Mouse (Mus musculus) testis, postnatal 10 days (tissue): Measurements from ENCODE around the gene Prkca.

Experiments
- DNase-seq: peaks from one replicate; pipeline ENCODE4 v3.0.0; 2021; ENCODE audit warnings: low spot score

Gene Prkca

DNA sequence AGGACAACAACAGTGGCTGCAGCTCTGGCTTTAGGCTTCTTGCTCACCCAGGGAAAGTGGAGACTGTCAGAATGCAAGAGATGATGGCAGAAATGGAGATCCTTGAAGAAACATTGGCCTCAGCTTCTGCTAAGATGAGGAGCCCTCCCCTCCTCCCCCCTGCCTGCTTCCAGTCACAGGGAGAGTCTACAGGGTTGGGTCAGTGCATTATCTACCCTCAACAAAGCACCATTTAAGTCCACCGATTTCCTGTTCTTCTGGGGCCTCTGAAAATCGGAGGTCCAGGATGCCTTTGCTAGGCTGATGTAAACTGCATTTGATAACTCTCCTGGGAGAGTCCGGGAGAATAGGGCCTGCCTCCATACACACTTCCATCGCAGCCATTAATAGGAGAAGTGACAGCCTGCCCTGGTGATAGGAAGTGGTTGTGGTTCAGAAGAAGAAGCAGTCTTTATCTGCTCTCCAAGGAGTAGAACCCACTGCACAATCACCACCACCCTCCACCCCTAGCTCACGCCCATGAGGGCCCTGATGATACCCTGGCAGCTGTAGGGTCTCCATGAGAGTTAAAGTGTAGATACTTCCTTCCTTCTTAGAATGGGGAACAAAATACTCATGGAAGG lies 108.5 kb downstream of the Prkca start:
- no peak for DNase-seq

DNA sequence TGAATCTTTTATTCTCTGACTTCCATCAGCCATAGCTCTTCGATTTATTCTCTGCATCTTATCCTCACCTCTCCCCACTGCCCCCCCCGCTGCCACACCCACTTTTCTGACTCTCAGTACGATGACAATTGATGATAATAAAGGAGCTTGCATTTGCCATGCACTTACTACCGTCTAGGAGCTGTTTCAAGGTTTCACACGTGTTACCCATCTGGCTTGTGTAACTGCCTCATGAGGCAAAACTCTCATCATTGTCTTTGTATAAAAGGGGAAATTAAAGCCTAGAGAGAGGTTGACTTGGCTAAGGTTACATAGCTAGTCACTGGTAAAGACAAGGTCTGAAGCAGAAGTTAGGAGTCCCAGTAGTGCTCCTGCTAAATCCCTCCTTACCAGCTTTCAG lies 110.7 kb downstream of the Prkca start:
- DNase-seq = no peak

DNA sequence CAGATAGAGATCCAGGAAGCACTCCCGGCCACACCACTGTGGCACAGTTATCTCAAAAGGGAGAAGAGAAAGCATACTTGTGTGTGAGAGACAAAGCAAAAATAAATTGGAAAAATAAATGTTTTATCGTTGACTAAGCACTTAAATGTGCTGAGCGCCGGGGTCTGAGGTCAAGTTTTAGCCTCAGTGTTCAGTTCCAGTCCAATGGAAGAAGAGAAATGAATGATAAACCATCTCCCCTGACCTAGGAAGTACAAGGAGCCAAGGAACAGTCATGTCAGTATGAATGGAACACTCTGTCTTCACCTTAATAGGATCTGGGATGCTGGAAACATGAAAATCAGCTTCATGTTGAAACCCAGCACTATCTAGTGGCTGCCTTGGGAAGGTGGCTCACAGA lies 113.6 kb downstream of the Prkca start:
- DNase-seq = no peak

DNA sequence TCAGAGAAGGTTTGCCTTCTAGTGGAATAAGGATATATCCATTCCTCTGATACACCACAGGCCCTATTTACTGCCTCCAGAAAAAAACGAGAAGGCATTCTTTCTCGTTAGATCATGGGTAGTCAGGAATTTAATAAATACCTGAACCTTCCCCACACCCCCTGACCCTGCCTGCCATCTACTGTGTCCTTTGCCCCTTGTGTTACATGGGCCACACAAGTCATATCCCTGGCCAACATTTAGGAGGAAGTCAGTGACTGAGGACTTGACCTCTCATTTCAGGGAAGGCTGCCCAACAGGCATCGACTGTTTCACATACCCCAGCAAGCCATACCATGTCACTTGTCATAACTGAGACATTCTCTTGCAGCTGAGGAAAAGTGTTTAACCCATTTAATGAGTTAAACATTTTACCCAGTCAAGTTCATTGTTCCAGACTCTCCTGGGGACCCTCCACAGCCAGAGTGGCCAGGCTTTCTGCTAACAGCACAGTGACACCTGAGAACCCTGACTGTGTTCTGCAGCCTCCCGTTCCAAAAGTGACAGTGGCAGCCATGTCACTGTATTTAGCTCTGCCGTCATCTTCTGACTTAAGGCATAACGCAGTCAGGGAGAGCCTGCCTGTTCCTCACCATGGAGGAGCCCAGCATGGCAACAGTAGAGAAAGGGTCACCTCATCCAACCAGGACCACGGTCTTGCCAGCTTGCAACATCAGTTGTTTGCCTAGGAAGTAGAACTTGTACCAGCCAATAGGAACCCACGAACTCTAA lies 114.4 kb downstream of the Prkca start:
- DNase-seq = no peak

DNA sequence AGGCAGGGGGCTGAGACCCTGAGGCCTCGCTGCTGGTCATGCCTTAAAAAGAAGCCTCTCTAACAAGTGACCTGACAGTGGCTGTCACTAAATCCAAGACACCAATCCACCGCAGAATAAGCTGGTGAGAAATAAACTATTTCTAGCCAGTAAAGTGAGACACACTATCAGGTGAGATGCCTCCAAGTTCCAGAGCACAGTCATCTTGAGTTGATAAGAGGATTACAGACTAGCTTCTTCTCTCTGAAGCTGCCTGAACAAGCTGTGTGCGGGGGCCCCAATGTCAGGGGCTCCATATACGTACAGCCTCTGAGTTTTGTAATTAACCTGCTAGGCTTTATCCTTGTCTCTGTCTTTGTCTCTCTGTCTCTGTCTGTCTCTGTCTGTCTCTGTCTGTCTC lies 115.2 kb downstream of the Prkca start:
- DNase-seq = no peak

DNA sequence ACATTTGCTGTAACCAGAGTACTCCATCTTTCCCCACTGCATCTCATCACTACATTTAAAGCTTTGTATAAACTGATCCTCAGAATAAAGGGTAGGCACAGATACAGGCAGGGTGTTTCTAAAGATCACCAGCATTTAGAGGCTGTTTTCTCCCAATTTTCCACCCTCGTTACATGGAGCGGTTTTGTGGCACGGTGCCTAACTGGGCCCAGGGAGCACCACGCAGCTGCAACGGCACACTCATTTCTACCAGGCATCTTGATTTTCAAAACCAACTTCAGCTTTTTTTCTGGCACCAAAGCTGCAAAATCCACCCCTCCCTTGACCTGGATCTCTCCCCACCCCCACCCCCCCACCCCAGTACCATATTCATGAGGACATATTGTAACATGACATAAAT lies 117.5 kb downstream of the Prkca start:
- no peak for DNase-seq

DNA sequence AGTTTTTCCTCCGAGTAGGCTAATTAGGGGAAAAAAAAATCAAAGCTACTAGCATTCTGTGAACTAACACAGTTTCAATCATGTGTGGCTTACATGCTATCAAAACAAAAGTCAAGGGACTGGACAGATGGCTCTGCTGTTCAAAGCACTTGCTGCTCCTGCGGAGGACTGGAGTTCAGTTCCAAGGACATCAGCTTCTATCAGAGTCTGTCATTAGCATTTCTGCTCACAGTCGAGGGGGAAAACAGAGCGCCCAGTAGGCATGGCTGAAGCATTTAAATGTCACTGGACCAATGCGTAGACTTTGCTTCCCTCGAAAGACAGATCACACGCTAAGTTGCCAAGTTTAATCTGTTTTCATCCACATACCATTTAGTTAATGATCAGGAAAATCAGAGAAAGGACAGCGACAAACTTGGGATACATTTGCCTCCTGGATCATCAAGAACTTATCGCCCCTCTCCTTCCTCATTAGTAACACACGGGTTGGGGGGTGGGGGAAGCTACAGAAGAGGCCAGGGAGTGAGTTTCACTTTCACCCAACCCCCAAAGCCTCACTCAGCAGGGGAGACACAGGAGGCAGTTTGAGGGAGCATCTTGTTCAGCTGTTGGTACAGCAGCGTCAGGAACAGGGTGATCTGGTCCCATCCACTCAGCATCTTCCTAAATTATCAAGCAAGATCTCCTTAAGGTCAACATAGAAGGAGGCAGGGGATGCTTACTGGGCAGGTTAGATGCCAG lies 119.3 kb downstream of the Prkca start:
- DNase-seq = no peak

DNA sequence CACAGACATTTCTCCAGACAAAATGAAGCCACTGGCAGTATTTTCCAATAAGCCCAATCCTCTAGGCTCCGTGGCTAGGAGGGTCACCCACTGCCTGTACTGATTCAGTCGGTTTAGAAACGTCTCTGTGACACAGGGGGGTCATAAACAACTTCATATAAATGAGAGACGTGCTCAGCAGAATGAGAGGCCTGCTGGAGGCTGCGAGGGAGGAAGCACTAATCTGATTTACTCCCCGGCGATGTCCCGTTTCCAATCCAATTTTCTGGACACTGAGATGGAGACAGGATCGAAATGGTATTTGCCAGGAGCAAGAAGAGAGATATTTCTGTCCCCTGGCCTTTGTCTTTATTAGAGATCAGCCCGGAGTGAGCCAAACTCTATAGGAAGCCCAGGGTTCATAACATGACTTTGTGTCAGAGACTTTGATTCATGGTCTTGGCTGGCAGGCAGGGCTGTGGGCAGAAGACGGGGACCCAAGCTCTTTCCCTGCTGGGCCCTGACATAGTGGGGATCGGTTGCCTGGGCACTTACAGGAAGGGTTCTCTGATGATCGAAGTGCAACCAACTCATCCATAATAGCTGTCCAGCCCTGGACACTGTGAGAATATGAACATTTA lies 120.0 kb downstream of the Prkca start:
- DNase-seq = no peak

DNA sequence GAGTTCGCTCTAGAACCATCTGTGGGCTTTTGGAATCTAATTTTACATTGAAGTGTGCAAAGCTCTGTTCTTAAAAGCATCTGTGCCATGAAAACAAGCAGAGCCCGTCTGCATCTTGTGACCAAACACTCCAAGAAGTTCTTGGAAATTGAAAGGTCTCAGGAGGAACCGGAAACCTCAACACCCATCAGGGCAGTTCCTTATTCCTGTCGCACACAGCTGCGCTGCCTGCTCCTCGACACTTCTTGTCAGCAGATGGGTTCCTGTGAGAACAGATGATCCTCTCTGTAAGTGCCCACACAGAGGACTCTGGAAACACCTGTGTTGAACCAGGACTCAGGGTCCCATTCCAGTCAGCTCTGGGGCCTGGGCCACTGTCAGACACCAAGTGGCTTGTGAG lies 120.6 kb downstream of the Prkca start:
- DNase-seq = no peak

DNA sequence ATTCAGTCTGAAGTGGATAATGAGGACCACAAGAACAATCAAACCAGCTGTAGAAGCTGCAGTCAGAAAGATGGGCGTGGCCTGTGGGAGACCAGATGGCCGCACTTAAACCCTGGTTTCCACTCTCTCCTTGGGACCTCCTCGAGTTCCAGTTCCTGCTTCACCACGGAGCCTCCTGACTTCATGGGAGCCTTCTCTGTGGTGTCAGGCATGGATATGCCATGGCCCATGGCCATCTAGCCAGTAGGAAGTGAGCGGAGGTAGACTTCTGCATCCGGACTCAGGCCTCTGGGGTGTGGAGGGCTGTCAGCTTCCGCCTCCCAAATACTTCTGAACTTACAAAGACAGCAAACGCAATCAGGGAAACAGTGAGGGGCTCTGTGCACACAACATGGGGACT lies 121.1 kb downstream of the Prkca start:
- DNase-seq = no peak

DNA sequence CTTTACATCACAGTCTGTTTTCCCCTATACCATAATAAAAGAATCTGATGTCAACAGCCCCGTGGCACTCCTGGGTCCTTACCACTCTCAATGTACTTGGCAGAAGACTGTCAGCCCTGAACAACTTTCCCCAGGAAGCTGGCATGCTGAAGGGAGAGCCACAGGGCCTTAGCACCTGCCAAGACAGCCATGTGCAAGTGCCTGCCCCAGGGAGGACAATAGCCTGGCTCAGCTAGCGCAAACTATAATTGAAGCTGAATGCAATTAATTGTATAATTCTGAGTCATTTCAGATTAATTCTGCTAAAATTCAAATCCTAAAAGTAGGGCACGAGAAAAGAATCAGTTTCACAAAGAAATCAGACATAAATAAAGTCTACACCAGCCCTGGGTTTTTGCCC lies 121.7 kb downstream of the Prkca start:
- DNase-seq = no peak

DNA sequence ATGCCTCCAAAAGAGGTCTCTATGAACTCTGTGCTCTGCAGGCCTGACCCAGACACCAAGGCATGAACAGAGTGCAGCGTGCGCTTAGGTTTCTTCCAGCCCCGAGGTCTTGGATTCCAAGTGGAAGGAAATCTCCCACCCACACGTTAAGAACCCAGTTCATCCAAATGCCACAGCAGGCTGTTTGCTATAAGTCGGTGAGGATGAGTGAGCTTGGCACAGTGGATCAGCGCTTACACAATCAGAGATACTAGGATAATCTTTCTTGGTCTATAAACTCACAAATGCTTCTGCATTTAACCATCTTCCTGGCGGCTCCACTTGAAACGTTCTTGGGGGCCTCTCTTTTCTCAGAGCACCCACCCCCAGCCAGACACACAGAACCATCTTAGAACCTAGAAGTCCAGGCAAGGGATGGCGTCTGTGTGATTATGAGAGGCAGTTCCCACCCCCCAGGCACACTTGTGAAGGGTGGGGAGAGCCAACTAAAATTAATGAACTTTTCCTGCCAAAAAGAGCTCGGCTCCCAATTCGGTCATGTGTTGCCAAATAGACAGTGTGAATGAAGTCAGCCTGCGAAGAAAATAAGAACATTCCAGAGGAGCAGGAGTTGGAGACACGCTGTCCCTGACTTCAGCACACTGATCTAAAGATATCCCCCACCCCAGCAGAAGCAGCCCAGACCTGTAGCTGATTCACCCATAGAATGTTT lies 122.4 kb downstream of the Prkca start:
- DNase-seq = no peak

DNA sequence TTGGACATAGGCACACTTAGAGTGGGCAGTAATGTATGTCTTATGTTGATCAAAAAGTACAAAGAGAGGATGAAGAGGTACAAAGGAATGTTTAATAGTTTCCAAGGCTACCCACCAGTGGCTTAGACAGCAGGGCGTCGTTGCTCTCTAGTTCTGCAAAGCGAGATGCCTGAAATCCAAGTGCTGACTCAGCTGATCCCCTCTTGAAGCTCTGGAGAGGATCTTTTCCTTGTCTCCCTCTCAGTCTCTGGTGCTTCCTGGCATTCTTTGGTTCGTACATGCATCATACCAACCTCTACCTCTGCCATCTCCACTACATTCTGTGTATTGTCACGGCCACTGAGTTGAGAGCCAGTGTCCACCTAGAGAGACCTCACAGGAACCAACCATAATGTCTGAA lies 123.1 kb downstream of the Prkca start:
- no peak for DNase-seq

DNA sequence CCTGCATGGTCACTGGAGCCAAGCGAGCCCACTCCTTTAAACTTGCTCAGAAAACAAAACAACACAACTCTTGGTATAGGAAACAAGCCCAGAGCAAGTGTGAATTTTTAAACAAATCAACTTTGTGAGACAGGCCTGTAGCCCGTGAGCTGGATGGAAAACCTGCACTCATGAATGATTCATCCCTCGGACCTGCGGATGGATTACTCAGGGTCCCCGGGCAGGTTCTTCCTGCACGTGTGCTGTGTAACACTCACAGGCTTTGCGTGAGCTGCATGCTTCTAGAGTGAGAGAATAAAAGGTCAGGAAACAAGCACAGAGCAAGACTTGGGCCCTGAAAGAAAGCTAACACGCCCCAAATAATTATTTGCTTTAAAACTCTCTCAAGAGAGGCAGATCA lies 126.7 kb downstream of the Prkca start:
- DNase-seq = no peak

DNA sequence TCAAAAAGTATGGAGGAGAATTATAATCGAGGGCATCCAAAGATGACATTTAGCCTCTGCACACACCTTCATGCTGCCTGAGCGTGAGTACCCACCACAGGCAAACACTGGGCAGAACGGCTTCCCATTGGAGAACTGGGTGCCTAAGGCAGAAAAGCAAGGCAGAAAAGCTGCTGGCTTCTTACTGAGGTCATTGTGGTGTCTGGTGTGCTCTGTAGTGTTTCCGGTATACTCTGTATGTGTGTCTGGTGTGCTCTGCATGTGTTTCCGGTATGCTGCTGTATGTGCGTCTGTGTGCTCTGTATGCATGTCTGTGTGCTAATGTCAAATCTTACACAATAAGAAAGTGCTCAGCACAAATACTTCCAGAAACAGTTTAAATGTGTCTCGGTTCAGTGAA lies 127.7 kb downstream of the Prkca start:
- no peak for DNase-seq

DNA sequence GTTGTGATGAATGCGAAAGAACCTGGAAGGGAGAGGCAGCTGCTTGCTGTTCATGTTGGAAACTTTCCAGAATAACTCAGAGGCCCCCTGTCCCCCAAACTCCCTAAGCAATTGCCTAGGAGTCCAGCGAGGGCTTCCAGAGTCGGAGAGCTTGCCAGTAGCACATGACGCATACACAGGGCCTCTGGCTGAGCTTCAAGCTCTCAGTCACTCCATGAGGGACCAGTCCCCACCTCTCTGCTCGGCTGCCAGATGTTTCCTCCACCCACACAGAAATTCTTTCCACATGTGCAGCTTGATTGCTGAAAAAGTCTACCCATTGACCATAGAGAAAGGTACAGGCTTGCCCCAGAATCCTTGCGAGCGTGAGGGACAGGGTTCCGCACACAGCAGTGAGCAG lies 128.3 kb downstream of the Prkca start:
- DNase-seq = no peak

DNA sequence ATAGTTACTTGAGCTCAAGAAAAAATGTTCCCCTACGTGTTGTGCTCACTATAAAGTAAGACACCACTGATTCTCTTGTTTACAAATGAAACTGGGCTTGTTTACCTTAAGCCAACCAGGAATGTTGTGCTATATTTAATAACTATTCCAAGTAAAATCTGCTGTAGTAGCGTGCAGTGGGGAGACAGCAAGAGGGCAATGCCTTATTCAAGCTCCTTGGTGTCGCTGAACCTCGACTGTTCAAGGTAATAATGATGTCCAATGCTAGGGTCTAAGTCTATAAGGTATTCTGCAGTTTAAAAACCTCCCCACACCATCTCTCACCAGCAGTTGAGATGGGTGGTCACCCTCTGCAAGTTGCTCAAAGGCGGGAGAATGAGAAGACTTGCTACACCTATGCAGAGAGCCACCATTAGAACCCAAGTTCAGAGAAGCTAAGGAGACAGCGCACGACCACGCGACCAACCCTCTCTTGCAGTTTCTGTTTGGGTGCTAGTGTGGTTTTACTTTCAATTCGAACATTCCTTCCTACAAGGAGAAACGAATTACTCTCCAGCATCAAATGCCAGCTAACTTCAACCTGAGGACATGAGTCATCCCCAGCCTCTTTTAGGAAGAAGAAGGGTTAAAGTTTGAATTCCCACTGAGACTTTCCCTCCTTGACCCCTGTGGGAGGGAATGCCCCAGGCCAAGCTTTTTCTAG lies 129.1 kb downstream of the Prkca start:
- DNase-seq = no peak

DNA sequence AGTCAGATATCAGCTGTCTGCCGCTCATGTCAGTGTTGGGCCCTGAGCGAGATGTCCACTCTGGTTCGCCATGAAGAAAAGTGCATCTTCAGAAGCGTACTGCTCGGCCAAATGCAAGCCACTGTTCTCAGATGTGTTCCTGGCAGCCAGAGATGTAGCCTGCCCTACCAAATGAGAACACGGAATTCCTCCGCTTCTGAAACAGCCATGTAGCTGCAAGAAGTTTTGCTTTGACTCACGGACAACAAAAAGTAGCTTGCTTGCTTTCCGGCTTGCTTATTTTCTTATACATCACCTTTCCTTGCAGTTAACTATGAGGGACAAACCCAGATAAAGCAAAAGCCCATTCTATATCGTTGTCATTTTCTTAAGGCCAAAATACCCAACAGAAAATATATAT lies 129.9 kb downstream of the Prkca start:
- no peak for DNase-seq

DNA sequence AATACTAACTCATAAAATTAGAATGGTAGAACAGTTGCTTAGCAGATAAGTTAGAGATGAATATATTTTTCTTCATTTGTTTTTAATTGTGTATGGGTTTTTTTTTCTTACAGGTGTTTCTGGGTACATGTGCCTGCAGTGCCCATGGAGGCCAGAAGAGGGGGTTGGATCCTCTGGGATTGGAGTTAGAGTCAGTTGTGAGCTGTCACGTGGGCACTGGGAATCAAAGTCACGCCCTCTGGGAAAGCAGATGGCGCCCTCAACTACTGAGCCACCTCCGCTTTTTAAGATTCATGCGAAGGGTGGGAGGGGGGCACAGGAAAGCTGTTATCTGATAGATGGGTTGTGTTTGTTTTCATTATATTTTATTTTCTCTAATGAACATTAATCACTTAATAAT lies 131.1 kb downstream of the Prkca start:
- DNase-seq = no peak

DNA sequence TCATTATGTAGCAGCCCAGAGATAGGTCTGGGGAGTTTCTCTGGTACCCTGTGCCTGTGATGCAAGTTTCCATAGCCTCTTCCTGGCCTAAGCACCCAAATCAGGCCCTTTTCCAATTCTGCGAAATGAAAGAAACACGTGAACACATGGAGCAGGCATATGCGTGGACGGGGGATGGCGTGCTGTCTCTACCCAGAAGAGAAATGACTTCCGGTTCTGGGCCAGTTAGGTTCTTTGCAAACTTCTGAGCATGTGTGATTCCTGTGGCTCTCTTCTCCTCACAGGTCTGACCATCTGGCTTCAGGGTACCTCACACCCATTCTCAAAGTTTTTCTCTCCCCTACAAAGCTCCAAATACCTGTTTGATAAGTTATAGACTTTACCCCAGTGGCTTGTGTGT lies 131.7 kb downstream of the Prkca start:
- no peak for DNase-seq

DNA sequence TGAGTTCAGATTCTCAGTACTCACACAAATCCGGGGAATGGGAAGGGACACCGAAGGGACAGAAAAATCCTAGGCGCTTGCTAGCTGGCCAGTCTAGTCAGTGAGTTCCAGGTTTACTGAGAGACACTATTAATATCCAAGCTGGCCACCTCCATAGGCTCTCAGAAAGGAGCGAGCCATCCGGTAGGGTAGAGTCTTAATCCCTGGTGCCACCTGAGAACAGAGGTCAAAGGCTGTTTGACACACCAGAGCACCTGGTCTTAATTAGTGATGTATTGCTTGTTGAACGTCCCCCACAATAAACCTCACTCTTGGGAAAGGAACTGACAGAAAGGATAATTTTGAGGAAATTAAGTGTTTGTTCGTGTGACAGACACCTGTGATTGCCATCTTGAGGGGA lies 133.0 kb downstream of the Prkca start:
- no peak for DNase-seq

DNA sequence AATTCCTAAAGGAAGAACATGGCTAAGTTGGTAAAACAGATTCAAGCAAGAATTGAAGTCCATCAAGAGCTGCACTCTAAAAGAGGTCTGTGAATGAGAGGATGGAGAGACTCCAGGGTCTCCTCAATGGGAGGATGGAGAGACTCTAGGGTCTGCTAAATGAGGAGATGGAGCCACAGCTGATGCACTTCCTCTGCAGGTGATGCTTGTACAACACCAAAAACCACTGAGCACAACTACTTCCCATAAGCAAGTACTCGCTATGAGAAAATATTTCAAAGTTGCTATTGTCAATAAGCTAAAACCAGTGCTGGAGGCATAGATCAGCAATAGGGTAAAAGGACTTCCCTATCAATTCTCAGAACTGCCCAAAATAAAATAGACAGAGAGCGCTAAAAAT lies 137.1 kb downstream of the Prkca start:
- no peak for DNase-seq
